Mouse (Mus musculus): ENCODE data around the gene Tnik. TPM values are rescaled to one million over a fixed set of nuclear protein-coding genes. Genes with fewer than 3 reads are reported as not detected.

Gene Tnik
- 18.7 TPM for polyA plus RNA-seq (2015; fragmentation: Illumina TruSeq; extraction: RNeasy Lipid Tissue Mini Kit (QIAGEN cat#74804); ENCODE audit: insufficient read depth, low replicate concordance)

DNA sequence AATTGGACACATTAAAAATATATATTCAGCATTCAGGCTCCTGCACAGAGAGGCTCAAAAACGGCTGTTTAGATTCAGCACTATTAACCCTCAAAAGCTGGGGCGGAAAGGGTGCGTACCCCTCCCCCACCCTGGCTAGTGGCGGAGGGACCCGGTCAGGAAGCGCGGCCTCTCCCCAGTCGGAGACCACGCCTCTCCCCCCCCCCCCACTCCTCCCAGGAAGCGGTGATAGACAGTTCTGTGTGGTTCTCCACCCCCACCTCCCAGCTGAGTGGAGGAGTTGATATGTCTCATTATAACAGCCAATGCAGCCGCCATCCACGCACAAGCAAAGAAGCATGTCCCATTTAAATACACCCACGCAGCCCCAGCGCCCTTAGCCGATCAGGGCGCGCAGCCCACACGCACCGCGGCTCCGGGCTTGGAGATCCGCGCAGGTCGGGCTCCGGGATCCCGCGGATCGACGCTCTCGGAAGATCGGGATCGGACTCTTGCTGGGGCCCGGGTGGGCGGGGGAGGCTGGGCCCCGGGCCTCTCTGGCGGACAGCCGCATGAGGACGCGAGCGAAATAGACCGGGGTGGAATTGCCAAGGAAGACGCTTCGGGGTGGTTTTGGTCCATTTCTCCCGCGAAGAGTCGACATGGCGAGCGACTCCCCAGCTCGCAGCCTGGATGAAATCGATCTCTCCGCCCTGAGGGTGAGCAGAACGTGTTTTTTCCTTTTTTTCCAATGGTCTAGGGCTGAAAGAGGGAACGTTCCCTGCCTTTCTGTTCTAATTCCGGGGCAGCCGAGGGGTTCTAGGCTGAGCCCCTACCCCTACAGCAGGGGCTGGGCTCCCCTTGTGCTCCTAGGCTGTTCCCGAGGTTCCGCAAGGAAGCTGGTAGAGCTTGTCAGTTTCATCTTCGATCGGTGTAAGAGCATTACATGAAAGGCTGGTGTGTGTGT lies at the start of gene Tnik:
TSS of gene Tnik (plus strand) at position 213 of the 946 bp plus-strand sequence.

GRCm38 (mm10) chr3:28697797-28698196 lies 434.8 kb downstream of the Tnik start, which contains the start of gene Slc2a2:
Gene Slc2a2 (plus strand): TSS chr3:28697903.

